Mouse (Mus musculus): ENCODE data around the gene Shc1.

Shc1 gene

GRCm38 (mm10) chr3:89418170-89418860, at the start of gene Shc1, which contains the start of gene Cks1b:
Gene Shc1 (plus strand): TSS chr3:89418443.
Gene Cks1b (minus strand): TSS chr3:89418383.
- peak; percentile 96 for DNase-seq (ENCODE audit: low read depth, low spot score)

- DNase-seq (ENCODE audit: low read depth, low spot score) = no peak
These were observed 44.5 kb upstream of the Shc1 start for GRCm38 (mm10) chr3:89373581-89374231.

- no peak for DNase-seq (ENCODE audit: low read depth, low spot score)
These were observed 40.4 kb upstream of the Shc1 start for GRCm38 (mm10) chr3:89377831-89378230.

- DNase-seq (ENCODE audit: low read depth, low spot score) = peak; percentile 87
These were observed 39.7 kb upstream of the Shc1 start for GRCm38 (mm10) chr3:89378394-89379067.

- peak; percentile 34 for DNase-seq (ENCODE audit: low read depth, low spot score)
These were observed 38.7 kb upstream of the Shc1 start for GRCm38 (mm10) chr3:89379388-89380131.

GRCm38 (mm10) chr3:89380291-89380690, 38.0 kb upstream of the Shc1 start:
- no peak for DNase-seq (ENCODE audit: low read depth, low spot score)

- no peak for DNase-seq (ENCODE audit: low read depth, low spot score)
These were observed 37.5 kb upstream of the Shc1 start for GRCm38 (mm10) chr3:89380711-89381110.

GRCm38 (mm10) chr3:89381233-89381632, 37.0 kb upstream of the Shc1 start:
- DNase-seq (ENCODE audit: low read depth, low spot score) = no peak

- DNase-seq (ENCODE audit: low read depth, low spot score) = peak; percentile 63
These were observed 36.0 kb upstream of the Shc1 start for GRCm38 (mm10) chr3:89382033-89382882.

GRCm38 (mm10) chr3:89382950-89383349, 35.3 kb upstream of the Shc1 start:
- DNase-seq (ENCODE audit: low read depth, low spot score) = peak; percentile 20

- peak; percentile 44 for DNase-seq (ENCODE audit: low read depth, low spot score)
These were observed 34.5 kb upstream of the Shc1 start for GRCm38 (mm10) chr3:89383651-89384255.

- peak; percentile 29 for DNase-seq (ENCODE audit: low read depth, low spot score)
These were observed 33.7 kb upstream of the Shc1 start for GRCm38 (mm10) chr3:89384331-89385076.

- DNase-seq (ENCODE audit: low read depth, low spot score) = peak; percentile 58
These were observed 32.8 kb upstream of the Shc1 start for GRCm38 (mm10) chr3:89385451-89385850.

- DNase-seq (ENCODE audit: low read depth, low spot score) = peak; percentile 79
These were observed 31.5 kb upstream of the Shc1 start for GRCm38 (mm10) chr3:89386438-89387420.

- DNase-seq (ENCODE audit: low read depth, low spot score) = peak; percentile 38
These were observed 30.6 kb upstream of the Shc1 start for GRCm38 (mm10) chr3:89387632-89388031.

GRCm38 (mm10) chr3:89388134-89388881, 29.9 kb upstream of the Shc1 start:
- DNase-seq (ENCODE audit: low read depth, low spot score) = peak; percentile 38

- peak; percentile 83 for DNase-seq (ENCODE audit: low read depth, low spot score)
These were observed 29.1 kb upstream of the Shc1 start for GRCm38 (mm10) chr3:89388901-89389740.
